Mouse (Mus musculus) MEL (cell line): ENCODE results near the gene 1700016K19Rik. TPM values are rescaled to one million over a fixed set of nuclear protein-coding genes. Genes with fewer than 3 reads are reported as not detected.
A peak's percentile ranks its signal among the peaks of the same experiment; 100 is the strongest.

ENCODE experiments used
- DNase-seq: peaks from one replicate; pipeline ENCODE4 v3.0.0; 2011; ENCODE audit warnings: low read depth, low spot score
- H3K27ac ChIP-seq: 2 replicates; pipeline ENCODE4 v1.5.1; 2012; ENCODE audit warnings: low read depth, mild to moderate bottlenecking, control low read depth, low read length, moderate library complexity; ENCODE audit not compliant: control insufficient read depth
- H3K27me3 ChIP-seq, 2 experiments: fragments of 150-350 bp in 1 of 2; sonication (generic) in 1 of 2; 2 replicates each; pipeline ENCODE4 v1.6.1; 2012; ENCODE audit warnings: low read length in 2 of 2, mild to moderate bottlenecking in 2 of 2, improper control_type of control experiment in 1 of 2, moderate library complexity in 1 of 2; ENCODE audit not compliant: insufficient read depth in 2 of 2, control insufficient read depth in 1 of 2
- H3K36me3 ChIP-seq, 2 experiments: 2 replicates each; pipeline ENCODE4 v1.6.1; 2012 to 2014; ENCODE audit warnings: low read length in 2 of 2, improper control_type of control experiment in 1 of 2, inconsistent platforms in 1 of 2, mild to moderate bottlenecking in 1 of 2; ENCODE audit not compliant: insufficient read depth in 2 of 2, control insufficient read depth in 1 of 2
- H3K4me1 ChIP-seq, 2 experiments: fragments of 150-350 bp in 1 of 2; sonication (generic) in 1 of 2; 2 replicates each; pipeline ENCODE4 v1.6.1; 2012; ENCODE audit warnings: low read length in 2 of 2, improper control_type of control experiment in 1 of 2, mild to moderate bottlenecking in 1 of 2; ENCODE audit not compliant: insufficient read depth in 2 of 2, control insufficient read depth in 1 of 2
- H3K4me3 ChIP-seq, 2 experiments: fragments of 150-350 bp in 1 of 2; sonication (generic) in 1 of 2; 2 replicates each; pipeline ENCODE4 v1.5.1; 2012; ENCODE audit warnings: low read depth in 2 of 2, low read length in 2 of 2, mild to moderate bottlenecking in 2 of 2, moderate library complexity in 2 of 2, control low read depth in 1 of 2, improper control_type of control experiment in 1 of 2; ENCODE audit not compliant: control insufficient read depth in 1 of 2, insufficient read depth in 1 of 2
- H3K79me2 ChIP-seq: 2 replicates; pipeline ENCODE4 v1.6.1; 2012; ENCODE audit warnings: mild to moderate bottlenecking, low read length, moderate library complexity; ENCODE audit not compliant: control insufficient read depth, poor library complexity, insufficient read depth
- H3K9ac ChIP-seq: 2 replicates; pipeline ENCODE4 v1.6.1; 2012; ENCODE audit warnings: low read depth, mild to moderate bottlenecking, control low read depth, low read length, moderate library complexity; ENCODE audit not compliant: control insufficient read depth, poor library complexity, severe bottlenecking
- H3K9me3 ChIP-seq: fragments of 150-350 bp; sonication (generic); replicated peaks from 2 replicates; pipeline ENCODE4 v1.6.1; 2012; ENCODE audit warnings: mild to moderate bottlenecking, low read length, improper control_type of control experiment, moderate library complexity; ENCODE audit not compliant: insufficient read depth
- CHD1 ChIP-seq: IDR thresholded peaks from 2 replicates; pipeline ENCODE4 v1.6.1; 2012; ENCODE audit warnings: low read depth, mild to moderate bottlenecking, inconsistent platforms, low read length, improper control_type of control experiment
- CHD2 ChIP-seq: IDR thresholded peaks from 2 replicates; pipeline ENCODE4 v1.6.1; 2011; ENCODE audit warnings: low read length, improper control_type of control experiment
- CTCF ChIP-seq, 3 experiments: IDR thresholded peaks in 2 of 3; conservative IDR thresholded peaks in 1 of 3; 2 replicates each; pipeline ENCODE4 v1.5.1; 2011 to 2012; ENCODE audit warnings: low read length in 3 of 3, low read depth in 2 of 3, mild to moderate bottlenecking in 2 of 3, improper control_type of control experiment in 1 of 3, inconsistent platforms in 1 of 3, mixed read lengths in 1 of 3, moderate library complexity in 1 of 3; ENCODE audit not compliant: control insufficient read depth in 1 of 3, insufficient read depth in 1 of 3, poor library complexity in 1 of 3, severe bottlenecking in 1 of 3
- E2F4 ChIP-seq: IDR thresholded peaks from 2 replicates; pipeline ENCODE4 v1.6.1; 2011; ENCODE audit warnings: low read depth, low read length, improper control_type of control experiment, borderline replicate concordance
- EP300 ChIP-seq, 2 experiments: IDR thresholded peaks; 2 replicates each; pipeline ENCODE4 v1.6.1; 2011; ENCODE audit warnings: improper control_type of control experiment in 2 of 2, low read length in 2 of 2, low read depth in 1 of 2, mild to moderate bottlenecking in 1 of 2
- ETS1 ChIP-seq: IDR thresholded peaks from 2 replicates; pipeline ENCODE4 v1.6.1; 2012; ENCODE audit warnings: low read depth, mild to moderate bottlenecking, inconsistent platforms, low read length, improper control_type of control experiment, moderate library complexity
- GATA1 ChIP-seq: IDR thresholded peaks from 2 replicates; pipeline ENCODE4 v1.6.1; 2011; ENCODE audit warnings: low read depth, low read length, improper control_type of control experiment
- HCFC1 ChIP-seq: IDR thresholded peaks from 2 replicates; pipeline ENCODE4 v1.6.1; 2012; ENCODE audit warnings: low read depth, mild to moderate bottlenecking, inconsistent platforms, low read length, improper control_type of control experiment, moderate library complexity
- KAT2A ChIP-seq: conservative IDR thresholded peaks from 2 replicates; pipeline ENCODE4 v1.6.1; 2012; ENCODE audit warnings: low read depth, low read length, improper control_type of control experiment, inconsistent platforms
- MEF2A ChIP-seq: IDR thresholded peaks from 2 replicates; pipeline ENCODE4 v1.6.1; 2014; ENCODE audit warnings: low read depth, mild to moderate bottlenecking, inconsistent platforms, low read length, improper control_type of control experiment; ENCODE audit not compliant: poor library complexity, insufficient replicate concordance, severe bottlenecking; ENCODE audit errors: extremely low read depth
- MXI1 ChIP-seq: IDR thresholded peaks from 2 replicates; pipeline ENCODE4 v1.6.1; 2011; ENCODE audit warnings: mild to moderate bottlenecking, low read depth, low read length, improper control_type of control experiment
- MYC ChIP-seq: IDR thresholded peaks from 2 replicates; pipeline ENCODE4 v1.6.1; 2011; ENCODE audit warnings: low read depth, mild to moderate bottlenecking, low read length, improper control_type of control experiment, moderate library complexity
- NRF1 ChIP-seq: IDR thresholded peaks from 2 replicates; pipeline ENCODE4 v1.6.1; 2014; ENCODE audit warnings: low read depth, mild to moderate bottlenecking, inconsistent platforms, low read length, improper control_type of control experiment, moderate library complexity; ENCODE audit not compliant: poor library complexity, insufficient read depth, severe bottlenecking
- POLR2AphosphoS2 ChIP-seq: IDR thresholded peaks from 2 replicates; pipeline ENCODE4 v1.6.1; 2011; ENCODE audit warnings: low read length, improper control_type of control experiment
- POLR2AphosphoS5 ChIP-seq: IDR thresholded peaks from 2 replicates; pipeline ENCODE4 v1.6.1; 2012; ENCODE audit warnings: low read depth, borderline replicate concordance, mild to moderate bottlenecking, inconsistent platforms, low read length, moderate library complexity, mixed read lengths
- RAD21 ChIP-seq: IDR thresholded peaks from 2 replicates; pipeline ENCODE4 v1.6.1; 2011; ENCODE audit warnings: mild to moderate bottlenecking, low read depth, low read length, improper control_type of control experiment
- SIN3A ChIP-seq: IDR thresholded peaks from 2 replicates; pipeline ENCODE4 v1.6.1; 2012; ENCODE audit warnings: low read length, improper control_type of control experiment, inconsistent platforms
- SMC3 ChIP-seq: IDR thresholded peaks from 2 replicates; pipeline ENCODE4 v1.6.1; 2011; ENCODE audit warnings: low read depth, low read length, improper control_type of control experiment
- TAL1 ChIP-seq: IDR thresholded peaks from 2 replicates; pipeline ENCODE4 v1.6.1; 2012; ENCODE audit warnings: mild to moderate bottlenecking, inconsistent platforms, low read length, moderate library complexity, mixed read lengths
- TBP ChIP-seq: IDR thresholded peaks from 2 replicates; pipeline ENCODE4 v1.8.0; 2011; ENCODE audit warnings: low read depth, low read length, improper control_type of control experiment
- TCF12 ChIP-seq: IDR thresholded peaks from 2 replicates; pipeline ENCODE4 v1.6.1; 2014; ENCODE audit warnings: low read depth, mild to moderate bottlenecking, inconsistent platforms, low read length, improper control_type of control experiment, moderate library complexity
- USF1 ChIP-seq: IDR thresholded peaks from 2 replicates; pipeline ENCODE4 v1.6.1; 2014; ENCODE audit warnings: low read depth, mild to moderate bottlenecking, inconsistent platforms, low read length, improper control_type of control experiment, moderate library complexity
- USF2 ChIP-seq, 2 experiments: IDR thresholded peaks; 2 replicates each; pipeline ENCODE4 v1.6.1; 2011 to 2012; ENCODE audit warnings: improper control_type of control experiment in 2 of 2, low read length in 2 of 2, borderline replicate concordance in 1 of 2, inconsistent platforms in 1 of 2, low read depth in 1 of 2, mild to moderate bottlenecking in 1 of 2; ENCODE audit not compliant: insufficient read depth in 1 of 2
- ZC3H11A ChIP-seq: IDR thresholded peaks from 2 replicates; pipeline ENCODE4 v1.6.1; 2012; ENCODE audit warnings: low read depth, mild to moderate bottlenecking, inconsistent platforms, low read length, improper control_type of control experiment
- ZMIZ1 ChIP-seq: IDR thresholded peaks from 2 replicates; pipeline ENCODE4 v1.6.1; 2012; ENCODE audit warnings: low read depth, mild to moderate bottlenecking, inconsistent platforms, low read length, improper control_type of control experiment, moderate library complexity
- polyA plus RNA-seq, 2 experiments: library from polyadenylated mRNA; stranded (reverse) in 1 of 2; unstranded in 1 of 2; fragments of >175 nt in 1 of 2; fragments of >200 nt in 1 of 2; gene quantifications; 2 replicates each; pipeline versions ENCODE4 v1.2.1 to v1.2.4; 2012; ENCODE audit warnings: low replicate concordance in 2 of 2, low read depth in 1 of 2; ENCODE audit not compliant: insufficient read length in 2 of 2, insufficient read depth in 1 of 2, missing spikeins in 1 of 2
- total RNA-seq: library from RNA; depleted of rRNA; stranded (reverse); fragments of 300-350 nt; gene quantifications from 2 replicates; pipeline ENCODE4 v1.2.3, GENCODE M21; 2012

The 1700016K19Rik gene
- total and polyA plus RNA-seq, 3 experiments: 0.25 TPM; not detected in 2

DNA sequence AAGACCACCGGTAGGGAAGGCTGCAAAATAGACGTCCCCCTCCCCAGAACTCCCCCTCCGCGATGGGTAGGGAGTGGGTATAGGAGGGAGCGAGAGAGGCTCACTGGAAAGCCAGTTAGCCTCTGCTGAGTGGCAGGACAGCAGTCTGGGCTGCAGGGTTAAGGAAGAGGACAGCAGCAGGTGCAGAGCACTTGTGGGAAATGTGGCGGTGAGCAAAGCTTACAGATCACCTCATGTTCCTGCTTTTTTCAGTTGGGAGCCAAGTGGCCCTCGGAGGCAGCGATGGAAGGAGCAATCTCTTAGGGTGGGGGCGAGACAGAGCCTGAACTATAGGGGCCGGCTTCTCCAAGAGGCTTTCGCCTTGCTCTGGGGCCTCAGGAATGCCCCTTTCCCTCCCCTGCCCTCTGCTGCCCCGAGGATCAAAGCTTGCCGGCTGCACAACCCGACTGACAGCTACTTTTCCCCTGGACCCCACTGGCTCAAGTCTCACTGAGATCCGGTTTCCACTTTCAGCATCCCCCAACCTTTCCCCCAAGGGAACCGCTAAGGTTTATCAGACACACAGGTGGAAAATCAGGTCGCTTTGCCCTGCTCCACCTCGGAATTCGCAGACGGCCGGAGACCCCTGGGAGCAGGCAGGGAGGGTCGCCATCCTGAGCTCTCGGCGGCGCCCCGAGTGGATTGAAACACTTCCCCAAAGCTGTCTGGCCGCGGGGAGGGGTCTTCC lies 33.9 kb upstream of the 1700016K19Rik start:
- Histone ChIP-seq H3K9me3 (no peaks in the 10 kb centered on the region), H3K79me2 (peaks cover 3% of the 10 kb centered on the region; the same call in 1 of the 2 replicates), H3K36me3 (no peaks in the 10 kb centered on the region), H3K4me1 (peaks cover 0 to 6% of the 10 kb centered on the region in 2 experiments; a peak in 2 of 4 replicates), H3K27ac (peak overlapping the region; percentile 39; the same call in 1 of the 2 replicates), H3K4me3 (peak overlapping the region; percentile 93), H3K9ac (peak overlapping the region; percentile 90), H3K27me3 (no peaks in the 10 kb centered on the region)
- TF ChIP-seq MEF2A: no peak
- TF ChIP-seq SMC3: no peak
- TF ChIP-seq ETS1: no peak
- no peak for TF ChIP-seq TAL1
- no peak for TF ChIP-seq RAD21
- no peak for TF ChIP-seq KAT2A
- DNase-seq: peak; percentile 35

DNA sequence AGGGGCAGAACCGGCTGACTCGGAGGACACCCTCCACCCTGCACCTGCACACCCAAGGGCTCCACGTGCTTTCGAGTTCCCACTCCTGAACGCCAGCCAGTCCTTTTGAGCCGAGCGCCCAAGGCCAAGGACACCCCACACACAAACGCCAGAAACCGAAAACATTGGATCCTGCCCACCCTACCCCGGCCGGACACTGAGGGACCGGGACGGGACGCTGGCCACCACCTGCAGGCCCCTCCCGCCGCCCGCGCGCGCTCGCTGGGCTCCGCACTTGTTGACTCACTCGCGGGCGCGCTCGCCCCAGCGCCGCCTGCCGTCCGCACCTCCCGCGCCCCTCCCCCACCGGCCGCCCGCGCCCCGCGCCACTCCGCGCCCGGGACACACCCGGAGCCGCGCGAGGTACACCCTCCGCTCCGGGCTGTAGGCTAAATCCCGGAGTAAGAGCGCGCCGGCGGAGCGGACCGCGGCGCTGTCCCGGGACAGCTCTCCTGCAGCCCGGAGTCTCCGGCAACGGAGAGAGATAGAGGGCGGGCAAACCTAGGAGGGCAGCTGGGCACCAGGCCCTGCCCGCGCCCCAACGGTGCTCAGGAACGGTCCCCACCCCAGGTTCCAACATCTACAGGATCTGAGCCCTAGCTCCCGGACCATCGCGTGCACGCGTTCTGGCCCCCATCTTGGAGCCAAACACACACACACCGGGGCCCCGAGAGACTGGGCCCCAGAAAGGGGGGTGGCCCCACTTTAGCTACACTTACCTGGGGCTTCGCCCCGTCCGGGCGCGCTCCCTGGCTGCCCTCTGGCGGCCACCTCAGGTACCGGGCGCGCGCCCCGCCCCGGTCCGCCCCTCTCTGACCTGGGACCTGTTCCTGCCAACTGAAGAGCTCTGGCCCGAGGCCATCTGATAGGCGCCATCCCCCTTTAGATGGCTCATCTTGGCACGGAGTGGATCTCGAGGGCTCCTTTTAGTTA lies 33.0 kb upstream of the 1700016K19Rik start:
- Histone ChIP-seq H3K27ac (peak overlapping the region; percentile 49), H3K4me3 (peak overlapping the region; percentile 93), H3K36me3 (no peaks in the 10 kb centered on the region), H3K27me3 (no peaks in the 10 kb centered on the region), H3K79me2 (peaks cover 3% of the 10 kb centered on the region; the same call in 1 of the 2 replicates), H3K4me1 (peaks cover 0 to 6% of the 10 kb centered on the region in 2 experiments; a peak in 2 of 4 replicates), H3K9me3 (no peaks in the 10 kb centered on the region), H3K9ac (peak overlapping the region; percentile 90)
- peak; percentile 93 for DNase-seq
- no peak for TF ChIP-seq KAT2A
- TF ChIP-seq ZC3H11A: peak; percentile 84
- peak; percentile 32; the same call in 1 of the 2 replicates for TF ChIP-seq ZMIZ1
- peak; percentile 57; the same call in 1 of the 2 replicates for TF ChIP-seq MYC
- peak; percentile 69 for TF ChIP-seq TCF12
- peak; percentile 71 for TF ChIP-seq SIN3A
- TF ChIP-seq SMC3: peak; percentile 91
- TF ChIP-seq HCFC1: peak; percentile 62
- no peak for TF ChIP-seq NRF1
- TF ChIP-seq CTCF (IDR thresholded peaks at IDR 0.05 in 2 of 3, conservative IDR thresholded peaks at IDR 0.05 in 1 of 3; ENCODE audit: control insufficient read depth in 1 of 3, insufficient read depth in 1 of 3, low read depth in 2 of 3, low read length in 3 of 3, poor library complexity in 1 of 3, severe bottlenecking in 1 of 3): peak; percentile 50 to 90 (median 90); a peak in 5 of 6 replicates
- no peak for TF ChIP-seq MEF2A
- no peak for TF ChIP-seq USF1
- TF ChIP-seq CHD1: 0 out of 2 replicates have a peak, but pooled peaks have one; percentile 76
- TF ChIP-seq CHD2: no peak
- no peak for TF ChIP-seq GATA1
- 0 out of 2 replicates have a peak, but pooled peaks have one; percentile 36 for TF ChIP-seq E2F4
- peak; percentile 87 for TF ChIP-seq RAD21
- TF ChIP-seq ETS1: peak; percentile 65
- TF ChIP-seq USF2 (IDR thresholded peaks at IDR 0.05; ENCODE audit: borderline replicate concordance in 1 of 2, insufficient read depth in 1 of 2, low read depth in 1 of 2, low read length in 2 of 2): no peak
- no peak for TF ChIP-seq TAL1
- peak; percentile 94 for TF ChIP-seq MXI1
- TF ChIP-seq EP300 (IDR thresholded peaks at IDR 0.05; ENCODE audit: low read depth in 1 of 2, low read length in 2 of 2): peak; percentile 56 to 64; a peak in 2 of 4 replicates
- TF ChIP-seq TBP: 0 out of 2 replicates have a peak, but pooled peaks have one; percentile 16
- TF ChIP-seq POLR2AphosphoS5: no peak
- no peak; the same call in 1 of the 2 replicates for TF ChIP-seq POLR2AphosphoS2
